Mouse (Mus musculus): Measurements from ENCODE around the gene Gpc6. TPM values are rescaled to one million over a fixed set of nuclear protein-coding genes. Genes with fewer than 3 reads are reported as not detected.
A peak's percentile ranks its signal among the peaks of the same experiment; 100 is the strongest.

Gene Gpc6
- polyA plus RNA-seq, 1 experiment from 2014 or later = 42.5 TPM

DNA sequence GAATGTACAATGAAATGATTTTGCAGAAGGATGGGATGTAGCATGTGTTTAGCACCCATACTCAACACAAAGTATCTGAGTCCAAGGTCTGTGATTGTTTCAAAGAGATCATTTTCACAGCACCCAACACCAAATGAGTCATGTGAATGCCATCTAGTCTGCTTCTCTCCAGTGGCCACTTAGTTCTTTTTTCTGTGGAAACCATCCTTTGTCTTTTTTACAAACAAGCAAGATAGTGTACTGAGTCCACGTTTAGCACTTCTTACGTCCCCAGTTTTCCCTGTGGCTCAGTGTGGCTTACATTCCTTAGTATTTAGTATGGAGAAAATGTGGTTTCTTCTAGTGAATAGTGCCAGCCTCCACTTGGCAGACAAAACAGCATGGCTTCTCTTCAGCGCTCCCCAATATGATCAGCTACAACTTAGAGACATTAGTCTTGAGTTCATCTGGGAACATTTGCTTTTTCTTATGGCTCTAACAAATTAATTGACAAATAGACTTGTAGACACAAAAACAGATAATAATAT lies 465.7 kb downstream of the Gpc6 start:
- ATAC-seq (ENCODE audit: low read depth) (no peak), DNase-seq (ENCODE audit: low spot score) (no peak)
- Histone ChIP-seq H3K4me2 (ENCODE audit: low read depth, low read length) (no peak overlapping the region), H3K9ac (ENCODE audit: low read depth, low read length) (no peak overlapping the region), H3K27me3 (replicated peaks; ENCODE audit: control insufficient read depth, insufficient read depth, low read length) (no peaks in the 10 kb centered on the region), H3K27ac (replicated peaks; ENCODE audit: low read depth, low read length) (no peak overlapping the region), H3K4me1 (ENCODE audit: control insufficient read depth, insufficient read depth, low read length) (no peaks in the 10 kb centered on the region; the same call in 1 of the 2 replicates), H3K36me3 (ENCODE audit: control insufficient read depth, insufficient read depth, low read length) (no peaks in the 10 kb centered on the region), H3K9me3 (ENCODE audit: control insufficient read depth, low read length) (no peaks in the 10 kb centered on the region), H3K4me3 (ENCODE audit: low read depth, low read length) (no peak overlapping the region)
- WGBS = 72% methylated on average over 3 of the region's 3 CpGs

GRCm38 (mm10) chr14:117391412-117391811 lies 466.3 kb downstream of the Gpc6 start:
- Histone ChIP-seq H3K4me1 (ENCODE audit: control insufficient read depth, insufficient read depth, low read length) (no peaks in the 10 kb centered on the region; the same call in 1 of the 2 replicates), H3K27ac (replicated peaks; ENCODE audit: low read depth, low read length) (no peak overlapping the region), H3K36me3 (ENCODE audit: control insufficient read depth, insufficient read depth, low read length) (no peaks in the 10 kb centered on the region), H3K27me3 (replicated peaks; ENCODE audit: control insufficient read depth, insufficient read depth, low read length) (no peaks in the 10 kb centered on the region), H3K4me2 (ENCODE audit: low read depth, low read length) (no peak overlapping the region), H3K4me3 (ENCODE audit: low read depth, low read length) (no peak overlapping the region), H3K9me3 (ENCODE audit: control insufficient read depth, low read length) (no peaks in the 10 kb centered on the region), H3K9ac (ENCODE audit: low read depth, low read length) (no peak overlapping the region)
- no peak for ATAC-seq (ENCODE audit: low read depth)
- no peak for DNase-seq (ENCODE audit: low spot score)
- WGBS = 75% methylated on average over 4 of the region's 4 CpGs

DNA sequence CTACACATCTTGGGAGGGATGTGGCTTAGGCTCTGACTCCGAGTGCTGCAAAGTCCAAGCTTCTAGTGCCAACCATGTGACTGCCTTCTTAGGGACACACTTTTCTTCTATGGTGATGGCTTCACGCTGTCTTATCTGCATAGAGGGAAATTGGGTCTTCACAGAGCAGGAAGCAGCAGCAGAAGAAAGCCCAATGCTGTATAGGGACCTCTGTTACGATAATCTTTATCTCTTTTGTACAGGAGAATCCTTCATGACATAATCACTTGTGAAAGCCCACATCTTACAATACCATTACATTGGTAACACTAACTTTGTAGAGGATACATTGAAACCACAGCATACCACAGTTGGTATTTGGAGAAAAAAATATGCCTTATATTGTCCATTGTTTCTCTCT lies 472.1 kb downstream of the Gpc6 start:
- Histone ChIP-seq H3K4me3 (ENCODE audit: low read depth, low read length) (no peak overlapping the region), H3K9me3 (ENCODE audit: control insufficient read depth, low read length) (no peaks in the 10 kb centered on the region), H3K27me3 (replicated peaks; ENCODE audit: control insufficient read depth, insufficient read depth, low read length) (no peaks in the 10 kb centered on the region), H3K4me1 (ENCODE audit: control insufficient read depth, insufficient read depth, low read length) (no peaks in the 10 kb centered on the region; the same call in 1 of the 2 replicates), H3K27ac (replicated peaks; ENCODE audit: low read depth, low read length) (no peak overlapping the region), H3K9ac (ENCODE audit: low read depth, low read length) (no peak overlapping the region), H3K36me3 (ENCODE audit: control insufficient read depth, insufficient read depth, low read length) (no peaks in the 10 kb centered on the region), H3K4me2 (ENCODE audit: low read depth, low read length) (no peak overlapping the region)
- WGBS = 90% methylated on average over 3 of the region's 3 CpGs
- ATAC-seq (ENCODE audit: low read depth) = no peak
- DNase-seq (ENCODE audit: low spot score) = no peak

DNA sequence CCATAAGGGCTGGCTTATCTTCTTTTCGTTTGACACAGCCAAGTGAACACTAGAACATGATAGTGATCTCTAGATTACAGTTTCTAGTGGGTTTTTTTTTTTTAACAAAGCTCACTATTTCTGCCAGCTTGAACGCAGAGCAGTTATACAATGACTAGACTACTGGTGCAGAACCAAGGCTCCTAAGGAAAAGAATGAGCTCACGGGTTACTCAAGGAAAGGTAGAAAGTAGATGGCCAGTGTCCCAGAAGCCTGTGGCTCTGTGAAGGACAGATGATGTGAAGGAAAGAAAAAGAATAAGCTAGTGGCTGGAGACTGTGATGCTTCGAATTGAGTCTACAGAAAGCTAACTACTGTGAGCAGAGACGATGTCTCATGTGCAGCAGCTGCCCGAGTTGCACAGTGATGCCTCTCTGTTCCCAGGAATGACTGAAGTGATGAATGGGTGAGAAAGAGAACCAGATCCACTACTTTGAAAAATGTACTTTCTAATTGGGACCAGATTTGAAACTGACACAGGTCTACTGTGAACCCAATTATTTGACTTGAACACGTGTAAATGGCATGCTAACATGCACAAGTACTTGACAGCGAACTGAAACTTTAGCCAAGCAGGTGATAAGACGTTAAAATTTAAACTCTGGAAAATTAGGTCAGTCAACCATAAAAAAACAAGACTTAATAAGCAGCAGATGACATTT lies 482.9 kb downstream of the Gpc6 start:
- H3K4me1 ChIP-seq (ENCODE audit: control insufficient read depth, insufficient read depth, low read length) = no peaks in the 10 kb centered on the region; the same call in 1 of the 2 replicates
- no peaks in the 10 kb centered on the region for H3K27me3 ChIP-seq (replicated peaks; ENCODE audit: control insufficient read depth, insufficient read depth, low read length)
- no peaks in the 10 kb centered on the region for H3K36me3 ChIP-seq (ENCODE audit: control insufficient read depth, insufficient read depth, low read length)
- H3K9me3 ChIP-seq (ENCODE audit: control insufficient read depth, low read length) = no peaks in the 10 kb centered on the region
- H3K4me2 ChIP-seq (ENCODE audit: low read depth, low read length) = no peak overlapping the region
- no peak overlapping the region for H3K27ac ChIP-seq (replicated peaks; ENCODE audit: low read depth, low read length)
- ATAC-seq (ENCODE audit: low read depth) (no peak), DNase-seq (ENCODE audit: low spot score) (peak; percentile 63)
- no peak overlapping the region for H3K4me3 ChIP-seq (ENCODE audit: low read depth, low read length)
- H3K9ac ChIP-seq (ENCODE audit: low read depth, low read length) = no peak overlapping the region
- 44% methylated on average over 9 of the region's 9 CpGs for WGBS

- Histone ChIP-seq H3K4me1 (ENCODE audit: control insufficient read depth, insufficient read depth, low read length) (no peaks in the 10 kb centered on the region; the same call in 1 of the 2 replicates), H3K4me2 (ENCODE audit: low read depth, low read length) (no peak overlapping the region), H3K27me3 (replicated peaks; ENCODE audit: control insufficient read depth, insufficient read depth, low read length) (no peaks in the 10 kb centered on the region), H3K36me3 (ENCODE audit: control insufficient read depth, insufficient read depth, low read length) (no peaks in the 10 kb centered on the region), H3K27ac (replicated peaks; ENCODE audit: low read depth, low read length) (no peak overlapping the region), H3K9me3 (ENCODE audit: control insufficient read depth, low read length) (no peaks in the 10 kb centered on the region), H3K9ac (ENCODE audit: low read depth, low read length) (no peak overlapping the region), H3K4me3 (ENCODE audit: low read depth, low read length) (no peak overlapping the region)
- WGBS = 47% methylated on average over 3 of the region's 3 CpGs
- no peak for DNase-seq (ENCODE audit: low spot score)
- ATAC-seq (ENCODE audit: low read depth) = no peak
Measured at GRCm38 (mm10) chr14:117408525-117408835, 483.4 kb downstream of the Gpc6 start.

DNA sequence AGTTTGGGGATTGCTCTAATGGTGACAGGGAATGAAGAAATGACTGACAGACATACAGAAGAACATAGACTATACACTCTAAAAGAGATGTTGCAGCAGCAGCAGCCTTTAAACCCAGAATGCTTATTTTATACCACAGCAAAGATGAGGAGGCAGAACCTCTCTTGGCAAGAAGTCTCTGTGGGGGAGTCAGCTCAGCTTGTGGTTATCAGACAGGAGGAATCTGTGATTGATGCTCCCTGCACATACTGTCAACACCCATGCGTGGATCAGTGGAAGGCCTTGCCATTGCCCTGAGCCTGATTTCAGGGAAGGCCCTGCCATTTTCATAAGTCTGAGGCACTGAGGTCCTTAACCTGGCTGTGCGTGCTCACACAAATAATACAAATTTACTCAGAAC lies 484.7 kb downstream of the Gpc6 start:
- Histone ChIP-seq H3K9me3 (ENCODE audit: control insufficient read depth, low read length) (no peaks in the 10 kb centered on the region), H3K36me3 (ENCODE audit: control insufficient read depth, insufficient read depth, low read length) (no peaks in the 10 kb centered on the region), H3K4me1 (ENCODE audit: control insufficient read depth, insufficient read depth, low read length) (no peaks in the 10 kb centered on the region; the same call in 1 of the 2 replicates), H3K27me3 (replicated peaks; ENCODE audit: control insufficient read depth, insufficient read depth, low read length) (no peaks in the 10 kb centered on the region), H3K9ac (ENCODE audit: low read depth, low read length) (no peak overlapping the region), H3K27ac (replicated peaks; ENCODE audit: low read depth, low read length) (no peak overlapping the region), H3K4me3 (ENCODE audit: low read depth, low read length) (no peak overlapping the region), H3K4me2 (ENCODE audit: low read depth, low read length) (no peak overlapping the region)
- no peak for DNase-seq (ENCODE audit: low spot score)
- WGBS = 85% methylated on average over 2 of the region's 2 CpGs
- no peak for ATAC-seq (ENCODE audit: low read depth)

GRCm38 (mm10) chr14:117410511-117410910 lies 485.4 kb downstream of the Gpc6 start:
- no peaks in the 10 kb centered on the region; the same call in 1 of the 2 replicates for H3K4me1 ChIP-seq (ENCODE audit: control insufficient read depth, insufficient read depth, low read length)
- ATAC-seq (ENCODE audit: low read depth) (no peak), DNase-seq (ENCODE audit: low spot score) (no peak)
- H3K36me3 ChIP-seq (ENCODE audit: control insufficient read depth, insufficient read depth, low read length) = no peaks in the 10 kb centered on the region
- H3K4me3 ChIP-seq (ENCODE audit: low read depth, low read length) = no peak overlapping the region
- no peak overlapping the region for H3K4me2 ChIP-seq (ENCODE audit: low read depth, low read length)
- H3K9ac ChIP-seq (ENCODE audit: low read depth, low read length) = no peak overlapping the region
- WGBS = 85% methylated on average over 2 of the region's 2 CpGs
- H3K9me3 ChIP-seq (ENCODE audit: control insufficient read depth, low read length) = no peaks in the 10 kb centered on the region
- no peak overlapping the region for H3K27ac ChIP-seq (replicated peaks; ENCODE audit: low read depth, low read length)
- no peaks in the 10 kb centered on the region for H3K27me3 ChIP-seq (replicated peaks; ENCODE audit: control insufficient read depth, insufficient read depth, low read length)

- Histone ChIP-seq H3K9ac (ENCODE audit: low read depth, low read length) (no peak overlapping the region), H3K4me2 (ENCODE audit: low read depth, low read length) (no peak overlapping the region), H3K27me3 (replicated peaks; ENCODE audit: control insufficient read depth, insufficient read depth, low read length) (no peaks in the 10 kb centered on the region), H3K27ac (replicated peaks; ENCODE audit: low read depth, low read length) (no peak overlapping the region), H3K9me3 (ENCODE audit: control insufficient read depth, low read length) (no peaks in the 10 kb centered on the region), H3K36me3 (ENCODE audit: control insufficient read depth, insufficient read depth, low read length) (no peaks in the 10 kb centered on the region), H3K4me3 (ENCODE audit: low read depth, low read length) (no peak overlapping the region), H3K4me1 (ENCODE audit: control insufficient read depth, insufficient read depth, low read length) (no peaks in the 10 kb centered on the region; the same call in 1 of the 2 replicates)
- no peak for ATAC-seq (ENCODE audit: low read depth)
- no peak for DNase-seq (ENCODE audit: low spot score)
Measured at GRCm38 (mm10) chr14:117415045-117415444, 489.9 kb downstream of the Gpc6 start.

Data from embryonic facial prominence, embryonic 14.5 days (tissue).